Mouse (Mus musculus): ENCODE measurements around the gene Ms4a8a.

- TF ChIP-seq CTCF (IDR thresholded peaks at IDR 0.05; ENCODE audit: low read depth), result no peak
- TF ChIP-seq EP300 (IDR thresholded peaks at IDR 0.05; ENCODE audit: low read depth), result no peak
Measured at GRCm38 (mm10) chr19:11098401-11098800, 17.5 kb upstream of the Ms4a8a start.

Data from liver, postnatal 0 days (tissue).